Mouse (Mus musculus): Measurements from ENCODE around the gene Adh1. TPM values are rescaled to one million over a fixed set of nuclear protein-coding genes. Genes with fewer than 3 reads are reported as not detected.

Adh1 gene
- polyA plus RNA-seq, 1 experiment, result not detected

DNA sequence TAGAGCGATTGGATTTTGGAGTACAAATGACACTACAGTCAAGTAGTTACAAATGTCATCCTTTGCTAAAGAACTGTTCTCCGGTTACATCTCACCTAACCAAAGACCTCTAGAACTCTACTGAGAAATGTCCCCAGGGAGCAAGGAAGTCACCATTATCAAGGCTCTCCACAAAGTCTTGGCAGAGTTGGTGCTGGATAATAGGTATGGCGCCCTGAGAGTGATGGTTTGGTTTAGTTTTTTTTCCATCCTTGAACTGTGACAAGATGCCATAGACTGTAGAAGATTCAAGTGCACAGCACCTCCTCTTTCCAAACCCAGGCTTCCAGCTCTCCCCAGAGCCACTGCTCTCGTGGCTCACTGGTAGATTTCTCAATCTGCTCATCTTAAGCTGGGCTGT lies 26.9 kb downstream of the Adh1 start:
- H3K4me2 ChIP-seq (ENCODE audit: low read depth), result no peak overlapping the region
- TF ChIP-seq SRF (IDR thresholded peaks at IDR 0.05; ENCODE audit: control insufficient read depth, insufficient read length, low read depth), result no peak
- no peak for TF ChIP-seq POLR2AphosphoS2 (IDR thresholded peaks at IDR 0.05; ENCODE audit: insufficient read length, low read depth)
- no peak for TF ChIP-seq USF1 (IDR thresholded peaks at IDR 0.05; ENCODE audit: low read depth)
- no peak for TF ChIP-seq E2F4 (IDR thresholded peaks at IDR 0.05; ENCODE audit: insufficient read depth)
- TF ChIP-seq MYOG (IDR thresholded peaks at IDR 0.05; ENCODE audit: control insufficient read depth in 1 of 3, insufficient read depth in 1 of 3, insufficient read length in 2 of 3, low read depth in 2 of 3), result no peak
- TF ChIP-seq MAX (IDR thresholded peaks at IDR 0.05; ENCODE audit: low read depth), result no peak
- no peak for TF ChIP-seq TCF12 (IDR thresholded peaks at IDR 0.05; ENCODE audit: insufficient read depth, poor library complexity, severe bottlenecking)
- TF ChIP-seq MYOD1 (IDR thresholded peaks at IDR 0.05; ENCODE audit: control insufficient read depth in 1 of 3, insufficient read length in 2 of 3, low read depth in 2 of 3), result no peak
- no peak for TF ChIP-seq CEBPB (IDR thresholded peaks at IDR 0.05; ENCODE audit: insufficient read depth, poor library complexity, severe bottlenecking)
- TF ChIP-seq REST (IDR thresholded peaks at IDR 0.05; ENCODE audit: insufficient read depth, insufficient read length), result no peak
- no peak for TF ChIP-seq POLR2A (IDR thresholded peaks at IDR 0.05; ENCODE audit: insufficient read length, low read depth)
- H3K36me3 ChIP-seq (ENCODE audit: control insufficient read depth, insufficient read depth), result no peaks in the 10 kb centered on the region
- no peak overlapping the region for H3ac ChIP-seq (ENCODE audit: control insufficient read depth, insufficient read length)
- H3K27me3 ChIP-seq (ENCODE audit: control insufficient read depth, insufficient read depth, insufficient read length), result peaks cover 15% of the 10 kb centered on the region
- no peak overlapping the region for H3K4me3 ChIP-seq
- H3K79me2 ChIP-seq (ENCODE audit: control insufficient read depth, insufficient read depth), result no peaks in the 10 kb centered on the region

- Histone ChIP-seq H3K4me2 (ENCODE audit: low read depth) (no peak overlapping the region), H3ac (ENCODE audit: control insufficient read depth, insufficient read length) (no peak overlapping the region), H3K27me3 (ENCODE audit: control insufficient read depth, insufficient read depth, insufficient read length) (peaks cover 15% of the 10 kb centered on the region), H3K79me2 (ENCODE audit: control insufficient read depth, insufficient read depth) (no peaks in the 10 kb centered on the region), H3K36me3 (ENCODE audit: control insufficient read depth, insufficient read depth) (no peaks in the 10 kb centered on the region), H3K4me3 (no peak overlapping the region)
- no peak for TF ChIP-seq REST (IDR thresholded peaks at IDR 0.05; ENCODE audit: insufficient read depth, insufficient read length)
- no peak for TF ChIP-seq CEBPB (IDR thresholded peaks at IDR 0.05; ENCODE audit: insufficient read depth, poor library complexity, severe bottlenecking)
- no peak for TF ChIP-seq POLR2AphosphoS2 (IDR thresholded peaks at IDR 0.05; ENCODE audit: insufficient read length, low read depth)
- TF ChIP-seq USF1 (IDR thresholded peaks at IDR 0.05; ENCODE audit: low read depth), result no peak
- TF ChIP-seq TCF12 (IDR thresholded peaks at IDR 0.05; ENCODE audit: insufficient read depth, poor library complexity, severe bottlenecking), result no peak
- TF ChIP-seq MAX (IDR thresholded peaks at IDR 0.05; ENCODE audit: low read depth), result no peak
- TF ChIP-seq TCF3 (IDR thresholded peaks at IDR 0.05; ENCODE audit: insufficient read length, low read depth), result no peak
- no peak for TF ChIP-seq E2F4 (IDR thresholded peaks at IDR 0.05; ENCODE audit: insufficient read depth)
- no peak for TF ChIP-seq MYOD1 (IDR thresholded peaks at IDR 0.05; ENCODE audit: control insufficient read depth in 1 of 3, insufficient read length in 2 of 3, low read depth in 2 of 3)
- TF ChIP-seq POLR2A (IDR thresholded peaks at IDR 0.05; ENCODE audit: insufficient read length, low read depth), result no peak
- TF ChIP-seq SRF (IDR thresholded peaks at IDR 0.05; ENCODE audit: control insufficient read depth, insufficient read length, low read depth), result no peak
- no peak for TF ChIP-seq MYOG (IDR thresholded peaks at IDR 0.05; ENCODE audit: control insufficient read depth in 1 of 3, insufficient read depth in 1 of 3, insufficient read length in 2 of 3, low read depth in 2 of 3)
Observed at GRCm38 (mm10) chr3:138290672-138291071, 29.9 kb downstream of the Adh1 start.

GRCm38 (mm10) chr3:138291529-138292117 lies 30.8 kb downstream of the Adh1 start:
- TF ChIP-seq CEBPB (IDR thresholded peaks at IDR 0.05; ENCODE audit: insufficient read depth, poor library complexity, severe bottlenecking) (no peak), MAX (IDR thresholded peaks at IDR 0.05; ENCODE audit: low read depth) (no peak), TCF3 (IDR thresholded peaks at IDR 0.05; ENCODE audit: insufficient read length, low read depth) (no peak)
- Histone ChIP-seq H3K4me3 (no peak overlapping the region), H3K36me3 (ENCODE audit: control insufficient read depth, insufficient read depth) (no peaks in the 10 kb centered on the region), H3K27me3 (ENCODE audit: control insufficient read depth, insufficient read depth, insufficient read length) (peaks cover 12% of the 10 kb centered on the region), H3K79me2 (ENCODE audit: control insufficient read depth, insufficient read depth) (no peaks in the 10 kb centered on the region), H3ac (ENCODE audit: control insufficient read depth, insufficient read length) (no peak overlapping the region), H3K4me2 (ENCODE audit: low read depth) (no peak overlapping the region)

GRCm38 (mm10) chr3:138293298-138293895 lies 32.6 kb downstream of the Adh1 start:
- no peak overlapping the region for H3ac ChIP-seq (ENCODE audit: control insufficient read depth, insufficient read length)
- TF ChIP-seq MYOD1 (IDR thresholded peaks at IDR 0.05; ENCODE audit: control insufficient read depth in 1 of 3, insufficient read length in 2 of 3, low read depth in 2 of 3) (no peak), MYOG (IDR thresholded peaks at IDR 0.05; ENCODE audit: control insufficient read depth in 1 of 3, insufficient read depth in 1 of 3, insufficient read length in 2 of 3, low read depth in 2 of 3) (no peak), SRF (IDR thresholded peaks at IDR 0.05; ENCODE audit: control insufficient read depth, insufficient read length, low read depth) (no peak)
- no peak overlapping the region for H3K4me2 ChIP-seq (ENCODE audit: low read depth)
- H3K27me3 ChIP-seq (ENCODE audit: control insufficient read depth, insufficient read depth, insufficient read length), result peaks cover 11% of the 10 kb centered on the region
- no peaks in the 10 kb centered on the region for H3K36me3 ChIP-seq (ENCODE audit: control insufficient read depth, insufficient read depth)
- no peak overlapping the region for H3K4me3 ChIP-seq
- no peaks in the 10 kb centered on the region for H3K79me2 ChIP-seq (ENCODE audit: control insufficient read depth, insufficient read depth)

GRCm38 (mm10) chr3:138300130-138300529 lies 39.3 kb downstream of the Adh1 start:
- H3K79me2 ChIP-seq (ENCODE audit: control insufficient read depth, insufficient read depth), result no peaks in the 10 kb centered on the region
- TF ChIP-seq REST (IDR thresholded peaks at IDR 0.05; ENCODE audit: insufficient read depth, insufficient read length), result no peak
- no peak for TF ChIP-seq MYOG (IDR thresholded peaks at IDR 0.05; ENCODE audit: control insufficient read depth in 1 of 3, insufficient read depth in 1 of 3, insufficient read length in 2 of 3, low read depth in 2 of 3)
- no peak for TF ChIP-seq POLR2A (IDR thresholded peaks at IDR 0.05; ENCODE audit: insufficient read length, low read depth)
- TF ChIP-seq MAX (IDR thresholded peaks at IDR 0.05; ENCODE audit: low read depth), result no peak
- TF ChIP-seq SRF (IDR thresholded peaks at IDR 0.05; ENCODE audit: control insufficient read depth, insufficient read length, low read depth), result no peak
- TF ChIP-seq POLR2AphosphoS2 (IDR thresholded peaks at IDR 0.05; ENCODE audit: insufficient read length, low read depth), result no peak
- TF ChIP-seq E2F4 (IDR thresholded peaks at IDR 0.05; ENCODE audit: insufficient read depth), result no peak
- H3K27me3 ChIP-seq (ENCODE audit: control insufficient read depth, insufficient read depth, insufficient read length), result no peaks in the 10 kb centered on the region
- no peak overlapping the region for H3K4me2 ChIP-seq (ENCODE audit: low read depth)
- no peak overlapping the region for H3K4me3 ChIP-seq
- H3K36me3 ChIP-seq (ENCODE audit: control insufficient read depth, insufficient read depth), result no peaks in the 10 kb centered on the region
- no peak overlapping the region for H3ac ChIP-seq (ENCODE audit: control insufficient read depth, insufficient read length)

Measured in myocyte (in vitro differentiated cells).